Mouse (Mus musculus) spleen, postnatal 10 days (tissue): ENCODE results near the gene Pid1.

ENCODE experiments used
- DNase-seq, 2 experiments: peaks; one replicate each; pipeline ENCODE4 v3.0.0; 2021 to 2022; ENCODE audit warnings: low spot score in 2 of 2

The Pid1 gene

DNA sequence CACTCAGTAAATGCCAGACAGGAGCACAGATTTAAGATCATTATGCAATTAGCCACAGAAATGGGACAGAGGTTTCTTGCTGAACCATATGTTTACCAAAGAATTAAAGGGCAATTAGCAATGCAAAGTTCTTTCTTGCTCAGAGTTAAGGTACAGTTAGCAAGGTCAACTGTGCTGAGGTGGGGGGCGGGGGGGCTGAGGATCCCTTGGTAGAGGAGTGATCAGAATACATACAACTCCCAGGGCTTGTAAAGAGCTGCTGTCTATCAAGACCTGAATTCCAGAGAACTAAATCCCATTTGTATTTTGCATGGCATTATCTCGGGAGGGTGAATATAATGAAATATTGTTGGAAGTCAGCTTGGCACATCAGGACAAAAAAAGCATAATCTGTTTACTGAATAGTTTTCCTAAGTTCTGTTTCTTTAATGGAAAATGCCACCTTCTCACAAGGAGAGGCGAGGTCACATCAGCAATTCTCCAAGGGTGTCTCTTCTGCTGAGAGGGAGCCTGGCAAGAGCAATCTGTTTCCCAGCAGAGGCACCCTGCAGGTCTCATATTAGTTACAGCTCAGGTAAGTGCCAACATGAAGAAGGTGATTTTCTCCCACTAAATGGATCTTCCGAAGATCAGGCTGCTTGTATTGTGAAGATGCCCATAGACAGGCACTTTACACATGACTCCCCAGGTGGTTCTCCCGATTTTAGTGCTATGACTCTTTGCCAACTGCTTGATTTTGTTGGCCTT, 306.9 kb downstream of the Pid1 start:
- DNase-seq = no peak

DNA sequence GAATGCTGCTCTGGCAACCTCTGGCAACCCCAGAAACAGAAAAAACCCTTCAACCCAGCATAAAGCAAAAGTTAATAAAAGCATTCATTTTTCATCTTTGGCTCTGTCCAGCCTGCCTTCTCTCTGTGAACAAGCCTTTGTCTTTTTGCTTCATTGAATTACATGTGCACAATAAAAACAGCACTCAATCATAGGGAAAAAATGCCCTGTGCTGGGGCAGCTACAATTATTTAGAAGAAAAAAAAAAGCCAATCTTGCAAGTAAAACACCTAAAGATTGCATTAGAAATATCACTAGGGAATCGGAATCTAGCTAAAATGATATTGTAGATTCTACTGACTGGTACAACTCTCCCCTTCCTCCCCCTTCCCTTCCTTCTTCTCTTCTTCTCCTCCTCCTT, 307.7 kb downstream of the Pid1 start:
- DNase-seq = no peak

DNA sequence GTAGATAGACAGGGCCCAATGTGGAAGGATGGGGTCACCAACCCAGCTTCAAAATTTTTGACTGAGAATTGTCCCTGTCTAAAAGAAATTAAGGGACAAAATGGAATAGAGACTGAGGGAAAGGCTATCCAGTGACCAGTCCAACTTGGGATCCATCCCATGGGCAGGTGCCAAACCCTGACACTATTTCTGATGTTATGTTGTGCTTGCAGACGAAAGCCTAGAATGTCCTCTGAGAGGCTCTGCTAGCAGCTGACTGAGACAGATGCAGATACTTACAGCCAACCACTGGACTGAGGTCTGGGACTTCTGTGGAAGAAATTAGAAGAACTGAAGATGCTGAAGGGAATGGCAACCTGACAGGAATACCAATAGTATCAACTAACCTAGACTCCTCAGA, 338.2 kb downstream of the Pid1 start:
- no peak for DNase-seq

DNA sequence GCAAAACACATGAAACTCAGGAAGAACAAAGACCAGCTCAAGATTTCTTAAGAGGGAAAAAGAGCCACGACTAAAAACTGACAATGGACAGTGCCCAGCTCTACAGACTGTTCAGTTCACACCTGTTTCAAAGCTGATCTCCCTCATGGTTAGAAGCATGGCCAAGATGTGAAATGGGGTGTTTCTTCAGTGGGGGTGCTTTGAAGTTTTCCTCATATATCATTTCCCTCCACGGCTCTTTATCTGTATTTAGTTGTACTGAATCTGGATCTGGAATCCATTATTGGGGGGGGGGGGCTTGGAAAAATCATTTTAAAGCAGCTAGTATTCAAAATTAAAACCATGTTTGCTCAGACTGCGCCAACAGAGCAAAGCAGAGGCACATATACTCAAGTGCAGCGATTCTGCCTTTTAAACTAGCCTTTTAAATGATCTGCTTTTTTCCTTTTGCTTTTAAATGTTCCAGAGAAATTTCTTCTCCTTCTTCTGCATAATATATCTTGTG, 351.1 kb downstream of the Pid1 start:
- DNase-seq = no peak

DNA sequence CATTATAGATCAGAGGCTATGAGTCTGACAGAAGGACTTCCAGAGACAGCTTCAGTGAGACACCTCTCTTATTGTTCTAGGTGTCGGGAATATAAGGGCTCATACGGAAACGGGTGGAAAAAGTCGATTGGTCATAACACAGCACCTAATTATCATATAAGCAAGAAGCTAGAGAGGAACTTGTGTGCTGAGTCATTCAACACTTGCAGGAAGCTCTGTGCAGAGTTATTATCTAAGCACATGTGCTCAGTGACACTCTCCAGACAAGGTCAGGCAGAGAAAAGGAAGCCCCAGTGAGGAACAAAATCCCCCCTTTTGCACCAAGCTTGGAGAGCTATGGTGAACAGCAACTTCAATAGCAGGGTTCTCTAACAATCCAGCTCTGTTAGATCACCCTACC, 361.4 kb downstream of the Pid1 start:
- no peak for DNase-seq
